Mouse (Mus musculus): ENCODE results near the gene Gm3239.
"Not testable (repeated sequence)": the region's sequence is repeated elsewhere in the genome, so short reads cannot be mapped to it uniquely, and the experiment has no call there.

Gm3239 gene

DNA sequence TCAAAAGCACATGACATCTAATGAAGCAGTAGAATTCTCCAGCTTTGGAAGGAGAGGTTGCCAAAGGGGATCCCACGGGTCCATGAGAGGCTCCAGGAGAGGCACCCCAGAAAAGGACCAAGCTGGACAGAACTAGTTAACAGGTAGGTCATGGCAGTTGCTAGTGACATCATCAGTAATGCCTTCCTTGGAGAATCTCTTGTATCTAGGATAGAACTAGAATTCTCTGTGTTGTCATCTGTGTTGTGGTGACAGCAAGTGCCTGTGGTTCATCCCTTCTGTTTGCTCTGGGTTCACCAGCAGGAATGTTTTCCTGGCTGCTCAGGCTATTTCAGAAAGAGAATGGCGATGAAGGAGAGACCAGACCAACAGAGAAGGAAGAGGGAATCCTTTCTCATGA, at the start of gene Gm3239:
Gene Gm3239, plus strand, starts transcription at position 301 of the 400 bp plus-strand sequence.
- DNase-seq (ENCODE audit: low spot score), result not testable (repeated sequence)

DNA sequence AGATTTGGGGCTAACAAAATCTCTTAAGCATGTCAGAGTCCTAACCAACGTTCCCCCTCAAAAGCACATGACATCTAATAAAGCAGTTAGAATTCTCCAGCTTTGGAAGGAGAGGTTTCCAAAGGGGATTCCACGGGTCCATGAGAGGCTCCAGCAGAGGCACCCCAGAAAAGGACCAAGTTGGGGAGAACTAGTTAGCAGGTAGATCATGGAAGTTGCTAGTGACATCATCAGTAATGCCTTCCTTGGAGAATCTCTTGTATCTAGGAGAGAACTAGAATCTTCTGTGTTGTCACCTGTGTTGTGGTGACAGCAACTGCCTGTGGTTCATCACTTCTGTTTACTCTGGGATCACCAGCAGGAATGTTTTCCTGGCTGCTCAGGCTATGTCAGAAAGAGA, 31.9 kb upstream of the Gm3239 start, which contains the start of gene Gm8159:
Gene Gm8159, plus strand, starts transcription at position 301 of the 400 bp plus-strand sequence.
- not testable (repeated sequence) for DNase-seq (ENCODE audit: low spot score)

GRCm38 (mm10) chr14:4649309-4649708, 14.7 kb upstream of the Gm3239 start:
- peak; percentile 0 for DNase-seq (ENCODE audit: low spot score)

- DNase-seq (ENCODE audit: low spot score), result not testable (repeated sequence)
These were observed 13.7 kb upstream of the Gm3239 start for GRCm38 (mm10) chr14:4650324-4650723.

DNA sequence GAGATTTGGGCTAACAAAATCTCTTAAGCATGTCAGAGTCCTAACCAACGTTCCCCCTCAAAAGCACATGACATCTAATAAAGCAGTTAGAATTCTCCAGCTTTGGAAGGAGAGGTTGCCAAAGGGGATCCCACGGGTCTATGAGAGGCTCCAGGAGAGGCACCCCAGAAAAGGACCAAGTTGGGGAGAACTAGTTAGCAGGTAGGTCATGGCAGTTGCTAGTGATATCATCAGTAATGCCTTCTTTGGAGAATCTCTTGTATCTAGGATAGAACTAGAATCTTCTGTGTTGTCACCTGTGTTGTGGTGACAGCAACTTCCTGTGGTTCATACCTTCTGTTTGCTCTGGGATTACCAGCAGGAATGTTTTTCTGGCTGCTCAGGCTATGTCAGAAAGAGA, 44.9 kb downstream of the Gm3239 start, which contains the start of gene Gm7876:
Gene Gm7876, plus strand, starts transcription at position 301 of the 400 bp plus-strand sequence.
- DNase-seq (ENCODE audit: low spot score), result not testable (repeated sequence)
